Mouse (Mus musculus) stomach, embryonic 15.5 days (tissue): ENCODE measurements around the gene Pheta2. TPM values are rescaled to one million over a fixed set of nuclear protein-coding genes. Genes with fewer than 3 reads are reported as not detected.
"Not testable (repeated sequence)": the region's sequence is repeated elsewhere in the genome, so short reads cannot be mapped to it uniquely, and the experiment has no call there.

Experiments used
- ATAC-seq: fragments of 200-750 bp; cut with Nextera tagmentation; 2 replicates; pipeline ENCODE4 v1.8.0; 2017; ENCODE audit warnings: low read depth, moderate number of reproducible peaks, moderate TSS enrichment; ENCODE audit not compliant: insufficient read depth, low FRiP score
- H3K27ac ChIP-seq: fragments of 300-500 bp; sonication (generic); 2 replicates; pipeline ENCODE4 v1.5.1; 2015; ENCODE audit warnings: mild to moderate bottlenecking, inconsistent platforms
- H3K27me3 ChIP-seq: fragments of 300-500 bp; sonication (generic); replicated peaks from 2 replicates; pipeline ENCODE4 v1.6.1; 2015; ENCODE audit warnings: inconsistent platforms
- H3K36me3 ChIP-seq: fragments of 300-500 bp; sonication (generic); 2 replicates; pipeline ENCODE4 v1.6.1; 2015; ENCODE audit warnings: inconsistent platforms
- H3K4me1 ChIP-seq: fragments of 300-500 bp; sonication (generic); 2 replicates; pipeline ENCODE4 v1.6.1; 2015; ENCODE audit warnings: inconsistent platforms
- H3K4me2 ChIP-seq: fragments of 300-500 bp; sonication (generic); 2 replicates; pipeline ENCODE4 v1.6.1; 2015; ENCODE audit warnings: mild to moderate bottlenecking, inconsistent platforms
- H3K4me3 ChIP-seq: fragments of 300-500 bp; sonication (generic); replicated peaks from 2 replicates; pipeline ENCODE4 v1.5.1; 2015; ENCODE audit warnings: inconsistent platforms
- H3K9ac ChIP-seq: fragments of 300-500 bp; sonication (generic); 2 replicates; pipeline ENCODE4 v1.6.1; 2015; ENCODE audit warnings: inconsistent platforms
- H3K9me3 ChIP-seq: fragments of 300-500 bp; sonication (generic); 2 replicates; pipeline ENCODE4 v1.6.1; 2016; ENCODE audit warnings: inconsistent platforms
- WGBS: fragments of 180-500 bp; shearing (Covaris S2); methylation state at CpG from one replicate; pipeline ENCODE4 v1.1.7; 2015; 5-methylcytosine and 5-hydroxymethylcytosine counted together
- polyA plus RNA-seq: library from polyadenylated mRNA; unstranded; fragments of >200 nt; fragmentation: Nextera tagmentation; extraction: Ambion mirVana; gene quantifications from 2 replicates; pipeline ENCODE4 v1.2.1, GENCODE M21; 2015

Pheta2 gene
- polyA plus RNA-seq, 1 experiment from 2014 or later = 18.4 TPM

DNA sequence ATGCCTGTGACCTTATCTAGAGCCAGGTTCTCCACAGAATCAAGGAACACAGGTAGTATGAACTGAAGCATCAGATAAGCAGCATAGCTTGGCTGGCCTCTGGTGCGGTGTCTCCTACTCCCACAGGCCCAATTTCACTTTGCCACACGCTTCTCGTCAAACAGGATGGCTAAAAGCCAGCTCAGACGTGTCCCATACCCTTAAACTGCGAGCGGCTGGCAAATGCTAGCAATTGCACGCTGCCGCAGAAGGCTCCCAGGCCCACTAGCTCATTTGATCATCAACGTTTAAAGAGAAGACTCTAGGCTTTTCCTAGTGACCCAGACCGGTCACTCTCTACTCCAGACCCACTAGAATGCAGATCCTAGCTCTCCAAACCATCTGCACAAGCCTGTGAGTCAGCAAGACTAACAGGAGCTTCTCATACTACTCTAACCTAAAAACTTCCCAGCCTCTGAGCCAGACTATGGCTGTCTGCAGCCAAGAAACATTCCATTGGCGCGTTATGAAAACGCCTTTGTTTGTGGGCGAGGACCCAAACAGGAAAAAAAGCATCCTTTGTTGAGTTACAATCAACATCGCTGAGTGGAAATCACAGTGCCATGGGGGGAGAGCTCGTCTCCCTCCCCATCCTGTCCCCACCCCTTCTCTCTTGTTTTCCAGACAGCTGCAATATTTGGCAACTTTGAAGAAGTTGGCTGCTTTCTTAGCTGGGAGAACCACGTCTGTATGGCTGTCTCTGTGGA is 37.8 kb downstream of the Pheta2 start:
- H3K27ac ChIP-seq = peak overlapping the region; percentile 66
- no peaks in the 10 kb centered on the region for H3K9me3 ChIP-seq
- H3K9ac ChIP-seq = no peak overlapping the region
- no peaks in the 10 kb centered on the region for H3K27me3 ChIP-seq
- no peak overlapping the region for H3K4me2 ChIP-seq
- no peaks in the 10 kb centered on the region for H3K36me3 ChIP-seq
- H3K4me1 ChIP-seq = 0 out of 2 replicates have a peak, but pooled peaks cover 25% of the 10 kb centered on the region
- no peak overlapping the region for H3K4me3 ChIP-seq
- ATAC-seq = no peak
- WGBS = 60% methylated on average over 17 of the region's 17 CpGs

DNA sequence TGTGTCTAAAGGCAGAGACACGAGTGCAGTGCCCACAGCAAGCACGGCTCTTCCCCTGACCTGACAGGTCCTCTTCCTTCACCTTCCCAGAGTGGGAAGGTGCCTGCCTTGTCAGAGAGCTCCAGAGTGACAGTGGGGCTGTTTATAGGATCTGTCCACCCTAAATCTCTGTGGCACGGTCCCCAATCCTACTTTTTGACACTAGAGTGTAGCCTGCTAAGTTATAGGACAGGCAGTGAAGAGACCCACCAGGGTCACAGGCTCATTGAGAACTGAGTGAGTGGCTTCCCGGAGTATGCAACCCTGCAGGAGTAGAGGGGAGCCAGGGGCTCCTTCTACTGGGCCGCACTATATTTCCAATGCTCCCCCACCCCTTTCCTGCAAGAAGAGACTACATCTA is 39.0 kb downstream of the Pheta2 start:
- Histone ChIP-seq H3K27ac (peak overlapping the region; percentile 75; the same call in 1 of the 2 replicates), H3K4me2 (peak overlapping the region; percentile 88; the same call in 1 of the 2 replicates), H3K9ac (no peak overlapping the region), H3K4me3 (no peak overlapping the region), H3K36me3 (no peaks in the 10 kb centered on the region), H3K27me3 (no peaks in the 10 kb centered on the region), H3K4me1 (0 out of 2 replicates have a peak, but pooled peaks cover 25% of the 10 kb centered on the region), H3K9me3 (no peaks in the 10 kb centered on the region)
- WGBS = 70% methylated on average over 5 of the region's 5 CpGs
- ATAC-seq = no peak

DNA sequence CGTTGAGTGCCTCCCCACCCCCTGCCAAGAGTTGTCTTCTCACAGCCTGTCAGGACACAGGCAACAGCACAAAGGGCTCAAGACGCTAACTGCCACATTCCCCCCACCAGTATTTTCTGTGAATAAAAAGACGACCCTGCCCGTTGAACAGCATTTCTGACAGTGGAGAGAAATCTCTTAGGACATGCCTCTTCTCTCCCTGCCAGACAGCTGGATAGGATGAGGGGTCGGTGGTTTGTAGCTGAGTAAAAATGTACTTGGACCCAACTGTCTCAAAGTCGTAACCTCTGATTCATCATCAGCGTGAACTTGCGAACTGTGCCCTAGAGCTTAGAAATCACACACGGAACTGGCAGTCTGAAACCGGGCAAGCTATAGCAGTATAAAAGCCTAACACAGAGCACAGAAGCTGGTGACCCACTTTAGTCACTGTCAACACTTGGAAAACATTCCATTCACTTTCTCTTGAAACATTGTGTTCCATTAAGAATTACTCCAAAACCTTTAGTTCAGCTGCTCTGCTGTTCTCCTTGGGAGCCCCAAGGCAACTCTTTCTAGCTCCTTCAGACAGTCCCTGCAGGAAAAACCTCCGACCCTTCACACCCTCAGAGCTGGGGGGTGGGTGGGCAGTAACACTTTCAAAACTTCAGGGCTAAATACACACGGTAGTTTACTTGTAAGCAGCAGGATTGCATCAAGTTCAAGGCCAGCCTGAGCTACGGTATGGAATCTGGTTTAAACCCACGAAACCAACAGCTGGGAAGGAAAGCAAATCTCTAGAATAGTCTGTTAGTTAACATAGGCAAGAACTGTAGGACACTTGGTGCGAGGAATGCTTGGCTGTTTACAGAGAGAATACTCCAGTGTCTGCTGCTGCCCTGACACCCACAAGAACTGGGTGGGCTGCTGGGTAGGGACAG is 39.8 kb downstream of the Pheta2 start:
- Histone ChIP-seq H3K36me3 (no peaks in the 10 kb centered on the region), H3K27ac (peak overlapping the region; percentile 75), H3K4me2 (peak overlapping the region; percentile 88), H3K9me3 (no peaks in the 10 kb centered on the region), H3K4me1 (0 out of 2 replicates have a peak, but pooled peaks cover 25% of the 10 kb centered on the region), H3K4me3 (peak overlapping the region; percentile 6; the same call in 1 of the 2 replicates), H3K9ac (no peak overlapping the region), H3K27me3 (no peaks in the 10 kb centered on the region)
- 36% methylated on average over 15 of the region's 15 CpGs for WGBS
- no peak for ATAC-seq

DNA sequence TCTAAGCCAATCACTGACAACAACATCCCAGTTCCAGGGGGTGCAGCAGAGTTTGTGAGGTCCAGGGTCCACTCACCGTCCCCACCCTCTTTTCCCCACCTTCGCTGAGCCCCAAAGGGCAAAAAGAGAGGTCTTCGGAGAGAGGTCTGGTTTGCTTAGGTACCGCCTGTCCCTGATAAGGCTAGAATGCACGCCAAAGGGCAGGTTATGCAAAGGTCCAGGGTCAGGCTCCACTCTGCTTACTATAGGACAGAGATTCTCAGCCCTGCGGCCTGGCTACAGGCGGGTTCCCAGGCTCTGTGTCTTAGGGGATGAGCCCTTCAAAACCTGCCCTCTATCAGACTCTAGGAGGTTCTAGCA is 40.7 kb downstream of the Pheta2 start:
- no peaks in the 10 kb centered on the region for H3K36me3 ChIP-seq
- H3K4me1 ChIP-seq = 0 out of 2 replicates have a peak, but pooled peaks cover 25% of the 10 kb centered on the region
- no peaks in the 10 kb centered on the region for H3K27me3 ChIP-seq
- 0 out of 2 replicates have a peak overlapping the region, but pooled peaks have one; percentile 26 for H3K9ac ChIP-seq
- H3K9me3 ChIP-seq = no peaks in the 10 kb centered on the region
- H3K4me2 ChIP-seq = peak overlapping the region; percentile 88
- H3K27ac ChIP-seq = peak overlapping the region; percentile 75
- H3K4me3 ChIP-seq = peak overlapping the region; percentile 45
- ATAC-seq = peak; percentile 58
- WGBS = 19% methylated on average over 7 of the region's 7 CpGs

DNA sequence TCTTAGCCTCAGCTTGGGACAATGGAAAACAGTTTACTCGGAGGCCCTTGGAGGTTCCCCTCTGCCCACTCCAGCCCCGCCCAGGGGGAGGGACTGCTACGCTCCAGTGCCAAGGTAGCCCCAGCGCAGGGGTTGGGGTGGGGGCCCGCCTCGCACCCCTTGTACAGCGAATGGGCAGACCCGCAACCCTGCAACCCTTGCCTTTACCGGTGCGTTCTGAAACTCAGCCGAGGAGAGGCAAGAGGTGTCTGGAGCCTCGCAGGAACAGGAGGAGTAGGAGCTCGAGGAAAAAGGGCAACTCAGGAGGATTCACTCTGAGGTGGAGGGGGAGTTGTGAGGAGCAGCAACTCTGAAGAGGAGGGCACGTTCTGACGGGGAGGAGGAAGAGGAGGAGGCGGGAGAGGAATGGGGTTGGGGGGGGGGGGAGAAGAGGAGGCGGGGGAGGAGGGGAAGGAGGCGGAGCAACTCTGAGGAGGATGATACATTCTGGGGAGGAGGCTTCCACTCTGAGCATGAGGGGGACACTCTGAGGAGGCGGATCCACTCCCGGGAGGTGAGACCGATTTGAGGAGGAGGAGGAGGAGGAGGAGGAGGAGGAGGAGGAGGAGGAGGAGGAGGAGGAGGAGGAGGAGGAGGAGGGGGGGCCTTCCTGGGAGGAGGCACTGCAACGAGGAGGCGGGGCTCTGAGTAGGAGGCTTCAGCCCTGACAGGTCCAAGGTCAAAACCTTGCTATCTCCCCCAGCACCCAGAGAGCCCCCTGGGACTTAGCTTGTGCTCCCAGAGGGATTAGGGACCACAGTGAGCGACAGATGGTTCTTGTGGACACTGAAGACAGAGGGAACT is 41.4 kb downstream of the Pheta2 start, which contains the start of gene Cyp2d22:
TSS of gene Cyp2d22 (minus strand) at position 390 of the 843 bp plus-strand sequence.
- ATAC-seq = peak; percentile 54
- peak within 1 kb of the TSS; percentile 75 for H3K27ac ChIP-seq
- 1% methylated on average over 17 of the region's 24 CpGs for WGBS
- no peaks in the 10 kb centered on the region for H3K27me3 ChIP-seq
- H3K9ac ChIP-seq = 0 out of 2 replicates have a peak within 1 kb of the TSS, but pooled peaks have one; percentile 26
- peak within 1 kb of the TSS; percentile 88 for H3K4me2 ChIP-seq
- 0 out of 2 replicates have a peak, but pooled peaks cover 25% of the 10 kb centered on the region for H3K4me1 ChIP-seq
- H3K4me3 ChIP-seq = peak within 1 kb of the TSS; percentile 45
- H3K36me3 ChIP-seq = no peaks in the 10 kb centered on the region
- H3K9me3 ChIP-seq = no peaks in the 10 kb centered on the region

DNA sequence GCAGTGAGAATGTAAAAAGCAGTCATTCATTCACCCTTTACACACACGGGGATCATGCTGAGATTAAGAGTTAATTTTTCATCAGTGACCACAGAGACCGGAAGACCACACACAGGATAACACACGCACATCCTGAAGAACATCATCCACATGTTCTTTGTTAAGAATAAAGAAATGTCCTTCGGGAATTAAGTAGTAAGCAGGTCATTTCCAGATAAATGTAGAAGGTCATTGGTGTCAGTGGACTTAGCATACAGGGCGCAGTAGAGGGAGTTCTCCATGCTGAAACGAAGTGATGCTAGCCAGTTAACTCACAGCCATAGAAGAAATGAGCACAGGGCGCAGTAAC is 41.9 kb downstream of the Pheta2 start:
- H3K9me3 ChIP-seq = no peaks in the 10 kb centered on the region
- no peak overlapping the region for H3K27ac ChIP-seq
- no peak for ATAC-seq
- H3K9ac ChIP-seq = no peak overlapping the region
- H3K4me1 ChIP-seq = 0 out of 2 replicates have a peak, but pooled peaks cover 25% of the 10 kb centered on the region
- peak overlapping the region; percentile 88 for H3K4me2 ChIP-seq
- H3K27me3 ChIP-seq = no peaks in the 10 kb centered on the region
- 28% methylated on average over 7 of the region's 7 CpGs for WGBS
- no peaks in the 10 kb centered on the region for H3K36me3 ChIP-seq
- peak overlapping the region; percentile 12; the same call in 1 of the 2 replicates for H3K4me3 ChIP-seq

DNA sequence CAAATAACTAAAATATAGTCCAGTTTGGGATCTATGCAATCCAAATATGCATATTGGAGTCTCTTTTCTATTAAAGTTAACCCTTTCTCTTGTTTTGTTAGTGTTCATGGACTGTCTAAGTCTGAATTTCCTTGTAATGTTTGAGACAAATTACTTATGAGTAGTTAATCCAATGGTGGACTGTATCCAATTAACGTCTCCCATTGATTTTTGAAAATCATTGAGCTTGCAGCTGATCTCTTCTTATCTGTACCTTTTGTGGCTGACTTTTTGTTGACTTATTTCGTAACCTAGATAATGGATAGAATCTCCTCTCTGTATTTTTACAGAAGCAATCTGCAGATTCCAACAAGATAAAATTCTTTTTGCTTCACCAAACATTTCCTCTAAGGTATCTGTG is 43.7 kb downstream of the Pheta2 start:
- Histone ChIP-seq H3K36me3 (no peaks in the 10 kb centered on the region), H3K27me3 (no peaks in the 10 kb centered on the region), H3K9ac (no peak overlapping the region), H3K4me3 (no peak overlapping the region), H3K4me2 (no peak overlapping the region), H3K9me3 (no peaks in the 10 kb centered on the region), H3K4me1 (0 out of 2 replicates have a peak, but pooled peaks cover 21% of the 10 kb centered on the region), H3K27ac (no peak overlapping the region)
- no peak for ATAC-seq
- WGBS = 83% methylated on average over 2 of the region's 2 CpGs

DNA sequence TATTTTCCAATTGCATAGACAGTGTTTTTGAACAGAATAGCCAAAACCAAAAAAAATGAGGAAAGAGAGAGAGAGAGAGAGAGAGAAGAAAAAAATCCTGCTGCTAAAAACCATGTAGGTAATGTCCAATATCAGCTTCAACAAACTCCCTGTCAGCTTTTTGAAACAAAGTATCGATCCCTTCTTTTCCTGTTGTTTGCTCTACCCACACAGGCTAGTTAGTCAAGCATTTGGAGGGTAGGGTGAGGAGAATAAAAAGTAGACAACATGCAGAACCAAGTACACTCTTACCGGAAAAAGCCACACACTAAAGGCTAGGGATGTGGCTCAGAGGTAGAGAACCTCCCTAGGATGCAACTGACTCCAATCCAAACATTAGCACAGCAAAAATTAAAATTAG is 47.0 kb downstream of the Pheta2 start:
- no peak for ATAC-seq
- H3K36me3 ChIP-seq = no peaks in the 10 kb centered on the region
- no peak overlapping the region for H3K4me3 ChIP-seq
- no peaks in the 10 kb centered on the region for H3K27me3 ChIP-seq
- WGBS = 71% methylated on average over 2 of the region's 2 CpGs
- no peak overlapping the region for H3K27ac ChIP-seq
- no peak overlapping the region for H3K4me2 ChIP-seq
- H3K9ac ChIP-seq = no peak overlapping the region
- H3K4me1 ChIP-seq = 0 out of 2 replicates have a peak, but pooled peaks cover 3% of the 10 kb centered on the region
- no peaks in the 10 kb centered on the region for H3K9me3 ChIP-seq

DNA sequence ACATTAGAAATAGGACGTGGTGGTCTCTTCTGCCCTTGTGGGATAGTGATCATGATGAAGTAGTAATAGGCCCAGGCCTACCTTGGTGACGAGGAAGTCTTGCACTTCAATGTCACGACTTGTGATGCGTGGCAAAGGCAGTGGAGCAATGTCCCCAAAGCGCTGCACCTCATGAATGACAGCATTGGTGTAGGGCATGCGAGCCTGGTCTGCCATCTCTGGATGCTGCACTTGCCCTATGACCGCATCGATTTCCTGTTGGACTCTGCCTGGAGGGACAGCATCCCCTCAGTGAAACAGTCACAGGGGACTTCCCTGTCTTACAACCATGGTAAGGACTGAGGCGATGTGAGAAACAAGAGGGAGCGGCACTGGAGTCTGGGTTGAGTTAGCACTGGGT is 51.2 kb downstream of the Pheta2 start:
- not testable (repeated sequence) for H3K4me2 ChIP-seq, ATAC-seq, H3K9ac ChIP-seq, H3K4me1 ChIP-seq, H3K36me3 ChIP-seq, H3K4me3 ChIP-seq, H3K27me3 ChIP-seq, H3K27ac ChIP-seq, H3K9me3 ChIP-seq
- 92% methylated on average over 10 of the region's 10 CpGs for WGBS

DNA sequence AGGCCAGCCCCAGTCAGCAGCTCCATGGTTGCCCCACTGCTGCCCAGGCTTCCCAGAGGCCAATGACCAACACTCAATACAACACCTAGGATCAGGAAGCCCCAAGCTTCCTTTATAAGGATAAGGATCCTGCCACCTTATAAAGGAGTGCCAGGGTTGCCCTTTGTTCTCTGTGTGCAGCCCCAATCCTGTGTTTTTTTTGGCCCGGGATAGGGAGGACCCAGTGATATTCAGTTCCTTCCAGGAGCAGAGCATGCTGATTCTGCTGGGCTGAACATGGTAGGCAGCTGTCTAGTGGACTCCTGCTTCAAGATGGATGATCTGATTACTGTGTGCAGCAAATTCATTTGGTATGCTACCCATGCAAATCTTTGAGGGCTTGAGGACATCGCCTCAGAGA is 55.2 kb downstream of the Pheta2 start, which contains the start of gene Cyp2d11:
TSS of gene Cyp2d11 (minus strand) at position 101 of the 400 bp plus-strand sequence.
- not testable (repeated sequence) for H3K36me3 ChIP-seq, H3K4me1 ChIP-seq, ATAC-seq, H3K9ac ChIP-seq, H3K4me3 ChIP-seq, H3K27ac ChIP-seq, H3K4me2 ChIP-seq, H3K27me3 ChIP-seq, H3K9me3 ChIP-seq
- 78% methylated on average over 2 of the region's 2 CpGs for WGBS
